Mouse (Mus musculus): ENCODE data around the gene Ankub1.

GRCm38 (mm10) chr3:57611776-57612175 lies 80.8 kb downstream of the Ankub1 start:
- TF ChIP-seq CTCF (IDR thresholded peaks at IDR 0.05; ENCODE audit: low read depth, low read length), result no peak
- TF ChIP-seq POLR2A (IDR thresholded peaks at IDR 0.05; ENCODE audit: insufficient read depth, low read length), result no peak
- TF ChIP-seq EP300 (IDR thresholded peaks at IDR 0.05; ENCODE audit: insufficient read depth, low read depth, low read length), result no peak
